Mouse (Mus musculus) brain, embryonic 14.5 days (tissue): ENCODE data around the gene Socs3. TPM values are rescaled to one million over a fixed set of nuclear protein-coding genes. Genes with fewer than 3 reads are reported as not detected.

ENCODE experiments used
- DNase-seq: peaks from one replicate; pipeline ENCODE4 v3.0.0-alpha.2; 2011; ENCODE audit warnings: low read depth
- CTCF ChIP-seq: fragments of 200-500 bp; IDR thresholded peaks from 2 replicates; pipeline ENCODE4 v1.5.1; 2012; ENCODE audit warnings: inconsistent platforms, mild to moderate bottlenecking, moderate library complexity, borderline replicate concordance; ENCODE audit not compliant: insufficient read depth, insufficient read length; ENCODE audit errors: extremely low read depth
- POLR2A ChIP-seq: fragments of 200-500 bp; IDR thresholded peaks from 2 replicates; pipeline ENCODE4 v1.6.1; 2012; ENCODE audit warnings: mild to moderate bottlenecking, inconsistent platforms, borderline replicate concordance; ENCODE audit not compliant: poor library complexity, insufficient read depth, insufficient read length, severe bottlenecking; ENCODE audit errors: extremely low read depth
- polyA plus RNA-seq: library from polyadenylated mRNA; depleted of rRNA; stranded (reverse); fragments of >200 nt; gene quantifications from 2 replicates; pipeline ENCODE4 v1.2.3, GENCODE M21; 2012

Gene Socs3
- polyA plus RNA-seq, 1 experiment, result 8.4 TPM

DNA sequence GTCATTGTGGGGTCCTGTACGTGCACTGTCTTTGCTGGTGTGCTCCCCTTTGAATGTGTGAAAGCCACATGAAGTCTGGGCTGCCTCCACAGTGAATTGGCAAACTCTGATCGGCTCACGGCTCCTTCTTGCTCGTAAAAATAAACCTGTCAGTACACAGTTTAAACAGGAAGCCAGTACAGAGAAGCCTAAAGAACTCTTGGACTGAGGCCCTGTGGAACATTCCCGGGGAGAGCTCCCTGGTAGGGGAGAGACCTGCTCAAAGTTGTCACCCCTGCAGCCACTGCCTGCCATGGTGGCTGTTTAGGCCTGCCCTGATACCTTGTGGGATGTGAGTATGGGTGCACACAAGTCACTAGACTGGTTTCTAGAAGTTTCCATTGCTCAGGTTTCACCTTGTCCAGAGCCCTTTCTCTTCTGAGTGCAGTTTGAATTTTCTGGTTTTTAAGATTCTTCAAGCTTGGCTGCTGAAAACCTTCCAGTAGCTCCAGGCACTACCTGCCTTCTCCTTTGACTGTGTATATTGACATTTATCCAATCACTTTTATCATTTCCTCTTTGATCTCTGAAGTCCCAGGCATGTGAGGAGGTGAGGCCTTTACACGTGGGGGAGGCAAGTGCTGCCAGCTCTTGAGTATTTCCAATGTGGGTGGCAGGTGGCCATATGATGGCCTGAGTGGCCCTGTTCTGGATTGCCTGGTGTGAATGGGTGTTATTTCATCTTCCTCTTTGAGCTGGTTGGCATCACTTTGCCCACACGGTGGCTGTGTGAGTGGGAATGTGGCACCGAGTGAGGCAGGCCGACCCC is 24.6 kb upstream of the Socs3 start:
- TF ChIP-seq POLR2A (no peak), CTCF (no peak)
- no peak for DNase-seq

GRCm38 (mm10) chr11:117993190-117994175 is 23.6 kb upstream of the Socs3 start:
- TF ChIP-seq POLR2A, result no peak
- TF ChIP-seq CTCF, result no peak
- DNase-seq, result no peak

DNA sequence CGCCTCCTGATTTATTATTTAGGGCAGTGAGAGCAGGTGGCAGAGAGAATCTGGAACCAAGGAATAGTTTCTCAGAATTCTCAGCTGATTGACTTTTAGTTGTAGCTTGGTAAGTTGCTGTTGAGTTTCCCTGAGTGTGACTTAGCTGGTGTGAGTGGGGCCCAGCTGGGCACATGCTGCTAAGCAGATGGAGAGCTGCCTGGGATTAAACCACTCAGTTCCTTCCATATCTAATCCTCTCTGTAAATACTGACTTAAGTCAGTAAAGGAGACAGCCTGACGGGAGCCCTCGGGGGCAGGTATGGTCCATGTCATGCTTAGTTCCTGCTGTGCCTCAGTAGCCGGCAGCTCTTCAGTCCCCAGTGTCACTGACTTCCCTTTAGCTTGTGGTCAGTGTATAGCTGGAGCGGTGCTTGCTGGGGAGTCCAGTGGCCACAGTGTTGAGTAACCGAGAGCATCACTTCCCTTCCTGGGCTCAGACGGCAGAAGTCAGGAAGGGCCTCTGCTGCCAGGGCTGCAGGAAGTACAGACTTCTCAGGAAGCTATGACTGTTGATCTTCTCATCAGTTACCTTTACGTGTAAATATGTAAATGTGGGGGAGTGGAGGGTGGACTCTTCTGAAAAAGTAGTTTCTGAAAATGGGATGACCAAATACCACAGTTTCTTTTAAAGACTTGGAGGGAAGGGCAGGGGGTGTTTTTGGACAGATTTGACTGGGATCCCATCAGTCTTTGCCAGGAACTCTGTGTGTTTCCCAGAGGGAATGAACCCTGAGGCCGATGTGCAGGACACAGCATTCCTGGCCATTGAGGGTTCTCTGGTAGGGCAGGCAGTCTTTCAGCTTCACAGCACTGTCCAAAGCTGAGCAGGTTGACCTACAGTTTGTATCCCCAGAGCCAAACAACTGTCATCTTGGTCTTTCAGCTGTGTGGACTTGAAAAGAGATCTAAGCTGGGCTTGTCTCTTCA is 21.9 kb upstream of the Socs3 start:
- no peak for TF ChIP-seq CTCF
- no peak for TF ChIP-seq POLR2A
- peak; percentile 23 for DNase-seq

- no peak for DNase-seq
- peak; percentile 7; the same call in 1 of the 2 replicates for TF ChIP-seq CTCF
- TF ChIP-seq POLR2A, result no peak
These were observed 20.1 kb upstream of the Socs3 start for GRCm38 (mm10) chr11:117989926-117990325.

- no peak for TF ChIP-seq CTCF
- no peak for DNase-seq
These were observed 19.4 kb upstream of the Socs3 start for GRCm38 (mm10) chr11:117989241-117989640.

DNA sequence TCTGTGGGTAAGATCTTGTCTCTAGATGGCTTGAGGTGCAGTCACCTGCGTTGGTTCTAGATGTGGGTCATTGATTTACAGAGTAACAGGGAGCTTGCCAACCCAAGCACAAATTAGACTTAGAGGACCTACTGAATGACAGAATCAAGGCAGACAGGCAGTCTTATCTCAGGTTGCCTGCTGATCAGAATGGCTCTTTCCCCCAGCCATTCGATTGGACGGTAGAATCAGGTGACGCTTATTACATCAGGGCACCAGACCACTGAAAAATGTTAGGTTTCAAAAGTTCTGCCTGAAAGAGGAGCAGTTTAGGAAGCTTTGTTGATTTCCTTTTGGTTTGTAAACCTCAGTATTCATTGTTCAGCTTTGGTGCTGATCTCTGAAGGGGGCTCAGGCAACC is 18.1 kb upstream of the Socs3 start:
- TF ChIP-seq POLR2A (no peak), CTCF (no peak)
- no peak for DNase-seq

- DNase-seq, result no peak
- TF ChIP-seq CTCF, result no peak
- no peak for TF ChIP-seq POLR2A
These were observed 17.2 kb upstream of the Socs3 start for GRCm38 (mm10) chr11:117987032-117987451.

- peak; percentile 88 for TF ChIP-seq POLR2A
- TF ChIP-seq CTCF, result no peak
- DNase-seq, result peak; percentile 96
These were observed 16.5 kb upstream of the Socs3 start, which contains the start of gene Pgs1 for GRCm38 (mm10) chr11:117986126-117987031. Gene Pgs1, plus strand, starts transcription at chr11:117986292.

GRCm38 (mm10) chr11:117983770-117984169 is 13.9 kb upstream of the Socs3 start:
- DNase-seq, result no peak
- no peak for TF ChIP-seq CTCF
- TF ChIP-seq POLR2A, result no peak

GRCm38 (mm10) chr11:117982426-117982825 is 12.6 kb upstream of the Socs3 start:
- TF ChIP-seq POLR2A, result no peak
- no peak for TF ChIP-seq CTCF
- DNase-seq, result no peak

- TF ChIP-seq CTCF (no peak), POLR2A (no peak)
These were observed 9.5 kb upstream of the Socs3 start for GRCm38 (mm10) chr11:117979388-117979787.

More at GRCm38 (mm10) chr11:117979388-117979787, 9.5 kb upstream of the Socs3 start:
- no peak for DNase-seq
